Mouse (Mus musculus) intestine, embryonic 15.5 days (tissue): ENCODE measurements around the gene Gm10300. TPM values are rescaled to one million over a fixed set of nuclear protein-coding genes. Genes with fewer than 3 reads are reported as not detected.
A peak's percentile ranks its signal among the peaks of the same experiment; 100 is the strongest.

Source experiments
- ATAC-seq: fragments of 200-750 bp; cut with Nextera tagmentation; 2 replicates; pipeline ENCODE4 v1.8.0; 2017; ENCODE audit warnings: moderate TSS enrichment, moderate library complexity
- H3K27ac ChIP-seq: fragments of 300-500 bp; sonication (generic); 2 replicates; pipeline ENCODE4 v1.5.1; 2015; ENCODE audit warnings: mild to moderate bottlenecking, inconsistent platforms
- H3K27me3 ChIP-seq: fragments of 300-500 bp; sonication (generic); replicated peaks from 2 replicates; pipeline ENCODE4 v1.6.1; 2015; ENCODE audit warnings: inconsistent platforms
- H3K36me3 ChIP-seq: fragments of 300-500 bp; sonication (generic); 2 replicates; pipeline ENCODE4 v1.6.1; 2015; ENCODE audit warnings: inconsistent platforms
- H3K4me1 ChIP-seq: fragments of 300-500 bp; sonication (generic); replicated peaks from 2 replicates; pipeline ENCODE4 v1.6.1; 2015; ENCODE audit warnings: inconsistent platforms
- H3K4me2 ChIP-seq: fragments of 300-500 bp; sonication (generic); replicated peaks from 2 replicates; pipeline ENCODE4 v1.6.1; 2015; ENCODE audit warnings: mild to moderate bottlenecking, inconsistent platforms
- H3K4me3 ChIP-seq: fragments of 300-500 bp; sonication (generic); replicated peaks from 2 replicates; pipeline ENCODE4 v1.5.1; 2015; ENCODE audit warnings: inconsistent platforms
- H3K9ac ChIP-seq: fragments of 300-500 bp; sonication (generic); 2 replicates; pipeline ENCODE4 v1.6.1; 2015; ENCODE audit warnings: inconsistent platforms
- H3K9me3 ChIP-seq: fragments of 300-500 bp; sonication (generic); 2 replicates; pipeline ENCODE4 v1.6.1; 2016; ENCODE audit warnings: inconsistent platforms
- WGBS: fragments of 180-500 bp; shearing (Covaris S2); methylation state at CpG from one replicate; pipeline ENCODE4 v1.1.7; 2015; 5-methylcytosine and 5-hydroxymethylcytosine counted together
- polyA plus RNA-seq: library from polyadenylated mRNA; unstranded; fragments of >200 nt; fragmentation: Nextera tagmentation; extraction: Ambion mirVana; gene quantifications from 2 replicates; pipeline ENCODE4 v1.2.1, GENCODE M21; 2015

The Gm10300 gene
- polyA plus RNA-seq, 1 experiment from 2014 or later: 0.08 TPM

- Histone ChIP-seq H3K4me3 (peak within 1 kb of the TSS; percentile 80), H3K9me3 (no peaks in the 10 kb centered on the region), H3K27ac (peak within 1 kb of the TSS; percentile 73), H3K4me1 (0 out of 2 replicates have a peak, but pooled peaks cover 4% of the 10 kb centered on the region), H3K9ac (peak within 1 kb of the TSS; percentile 82), H3K4me2 (peak within 1 kb of the TSS; percentile 96), H3K36me3 (no peaks in the 10 kb centered on the region), H3K27me3 (no peaks in the 10 kb centered on the region)
- WGBS: 1% methylated on average over 47 of the region's 47 CpGs
- ATAC-seq: peak; percentile 96
Observed at GRCm38 (mm10) chr4:132074933-132075769, 654 bp downstream of the Gm10300 start, which contains the start of gene Epb41. Gene Epb41, minus strand, starts transcription at chr4:132075321.

GRCm38 (mm10) chr4:132075796-132076195 is 1.3 kb downstream of the Gm10300 start:
- H3K4me3 ChIP-seq: no peak overlapping the region
- WGBS: 62% methylated on average over 1 of the region's 1 CpGs
- no peak overlapping the region for H3K9ac ChIP-seq
- peak overlapping the region; percentile 73; the same call in 1 of the 2 replicates for H3K27ac ChIP-seq
- no peaks in the 10 kb centered on the region for H3K9me3 ChIP-seq
- 0 out of 2 replicates have a peak, but pooled peaks cover 4% of the 10 kb centered on the region for H3K4me1 ChIP-seq
- H3K36me3 ChIP-seq: no peaks in the 10 kb centered on the region
- no peak for ATAC-seq
- H3K27me3 ChIP-seq: no peaks in the 10 kb centered on the region
- H3K4me2 ChIP-seq: peak overlapping the region; percentile 96

DNA sequence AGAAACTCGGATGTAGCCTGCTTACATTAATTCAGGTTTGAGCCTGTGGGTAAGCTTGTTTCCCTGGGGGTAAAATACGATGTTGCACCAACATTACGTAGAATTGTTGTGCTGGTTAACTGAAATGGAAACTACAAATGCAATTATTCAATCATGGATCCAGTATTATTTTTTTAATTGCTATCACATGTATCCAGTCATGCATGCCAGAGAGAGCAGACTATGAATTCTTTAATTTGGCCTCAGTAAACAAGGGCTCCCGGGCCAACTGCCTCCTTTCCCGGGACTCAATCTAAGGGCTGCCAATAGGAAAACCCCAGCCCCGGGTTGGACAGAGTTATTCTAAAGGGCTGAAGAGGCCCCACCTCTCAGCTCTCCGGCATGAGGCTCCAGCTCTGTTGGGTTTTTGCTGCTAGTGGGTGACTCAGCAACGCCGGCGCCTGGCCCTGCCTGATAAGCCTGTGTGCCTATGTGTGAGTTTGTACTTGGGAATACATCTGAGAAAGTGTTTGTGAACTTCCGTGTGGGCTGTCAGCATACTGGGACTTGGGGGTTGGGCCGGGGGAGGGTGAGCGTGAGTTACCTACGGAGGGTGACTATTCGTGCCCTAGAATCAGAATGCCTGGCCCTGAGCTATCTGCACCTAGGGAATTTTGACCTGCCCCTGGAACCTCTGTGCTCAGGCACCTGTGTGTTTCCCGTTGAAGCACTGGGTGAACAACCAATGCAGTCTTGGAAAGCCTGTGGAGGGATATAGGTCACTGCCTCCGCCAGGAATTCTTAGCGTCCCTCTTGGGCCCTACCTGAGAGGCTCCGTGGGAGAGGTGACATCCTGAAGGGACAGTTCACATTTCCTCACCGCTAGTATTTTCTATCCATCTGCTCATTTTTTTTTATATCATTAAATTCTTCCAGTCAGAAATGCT is 2.2 kb downstream of the Gm10300 start:
- H3K27ac ChIP-seq: peak overlapping the region; percentile 73
- H3K4me2 ChIP-seq: peak overlapping the region; percentile 38
- H3K9me3 ChIP-seq: no peaks in the 10 kb centered on the region
- H3K9ac ChIP-seq: no peak overlapping the region; the same call in 1 of the 2 replicates
- no peak overlapping the region for H3K4me3 ChIP-seq
- no peaks in the 10 kb centered on the region for H3K27me3 ChIP-seq
- 26% methylated on average over 20 of the region's 20 CpGs for WGBS
- peak; percentile 58 for ATAC-seq
- H3K36me3 ChIP-seq: no peaks in the 10 kb centered on the region
- H3K4me1 ChIP-seq: 0 out of 2 replicates have a peak, but pooled peaks cover 4% of the 10 kb centered on the region

DNA sequence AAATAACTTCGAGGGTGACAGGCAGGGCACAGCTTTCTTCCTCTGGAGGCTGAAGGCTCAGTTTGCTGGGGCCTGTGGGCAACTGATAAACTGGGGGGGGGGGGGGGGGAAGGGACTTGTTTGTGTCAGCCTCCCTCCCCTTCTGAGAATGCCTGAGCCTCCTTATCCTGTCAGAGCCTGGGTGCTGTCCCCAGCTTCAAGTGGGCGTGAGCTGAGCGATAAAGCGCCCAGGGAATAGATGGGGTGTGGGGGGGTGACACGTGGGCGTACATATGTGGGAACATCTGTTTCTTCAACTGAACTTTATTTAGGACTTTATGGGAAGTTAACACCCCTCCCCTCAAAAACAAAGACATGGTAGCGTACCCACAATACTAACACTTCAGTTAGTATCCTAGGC is 2.9 kb downstream of the Gm10300 start:
- no peaks in the 10 kb centered on the region for H3K36me3 ChIP-seq
- peak overlapping the region; percentile 73; the same call in 1 of the 2 replicates for H3K27ac ChIP-seq
- no peak for ATAC-seq
- H3K4me3 ChIP-seq: no peak overlapping the region
- H3K9me3 ChIP-seq: no peaks in the 10 kb centered on the region
- peak overlapping the region; percentile 38; the same call in 1 of the 2 replicates for H3K4me2 ChIP-seq
- H3K9ac ChIP-seq: no peak overlapping the region
- H3K4me1 ChIP-seq: 0 out of 2 replicates have a peak, but pooled peaks cover 4% of the 10 kb centered on the region
- no peaks in the 10 kb centered on the region for H3K27me3 ChIP-seq
- 71% methylated on average over 7 of the region's 7 CpGs for whole genome bisulfite sequencing

DNA sequence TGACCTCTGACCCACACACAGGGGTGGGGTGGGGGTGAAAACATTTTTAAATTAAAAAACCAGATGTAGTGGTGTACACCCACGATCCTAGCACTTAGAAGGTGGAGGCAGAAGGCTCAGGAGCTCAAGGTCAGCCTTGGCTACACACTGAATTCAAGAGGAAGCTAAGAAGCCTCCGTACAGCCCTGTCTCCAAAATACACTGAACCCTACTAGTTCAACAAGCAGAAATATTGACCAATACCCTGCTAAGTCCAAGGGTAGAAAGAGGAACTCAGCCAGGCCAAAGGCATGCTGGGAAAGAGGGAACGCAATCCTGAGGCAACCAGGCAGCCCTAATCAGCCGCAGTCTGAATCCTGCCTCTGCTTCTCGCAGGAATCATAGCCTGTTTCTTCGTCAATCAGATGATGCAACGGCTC is 3.8 kb downstream of the Gm10300 start:
- Histone ChIP-seq H3K27me3 (no peaks in the 10 kb centered on the region), H3K4me1 (0 out of 2 replicates have a peak, but pooled peaks cover 4% of the 10 kb centered on the region), H3K4me3 (no peak overlapping the region), H3K36me3 (no peaks in the 10 kb centered on the region), H3K27ac (no peak overlapping the region), H3K9me3 (no peaks in the 10 kb centered on the region), H3K4me2 (no peak overlapping the region), H3K9ac (no peak overlapping the region)
- 64% methylated on average over 7 of the region's 7 CpGs for WGBS
- ATAC-seq: no peak

DNA sequence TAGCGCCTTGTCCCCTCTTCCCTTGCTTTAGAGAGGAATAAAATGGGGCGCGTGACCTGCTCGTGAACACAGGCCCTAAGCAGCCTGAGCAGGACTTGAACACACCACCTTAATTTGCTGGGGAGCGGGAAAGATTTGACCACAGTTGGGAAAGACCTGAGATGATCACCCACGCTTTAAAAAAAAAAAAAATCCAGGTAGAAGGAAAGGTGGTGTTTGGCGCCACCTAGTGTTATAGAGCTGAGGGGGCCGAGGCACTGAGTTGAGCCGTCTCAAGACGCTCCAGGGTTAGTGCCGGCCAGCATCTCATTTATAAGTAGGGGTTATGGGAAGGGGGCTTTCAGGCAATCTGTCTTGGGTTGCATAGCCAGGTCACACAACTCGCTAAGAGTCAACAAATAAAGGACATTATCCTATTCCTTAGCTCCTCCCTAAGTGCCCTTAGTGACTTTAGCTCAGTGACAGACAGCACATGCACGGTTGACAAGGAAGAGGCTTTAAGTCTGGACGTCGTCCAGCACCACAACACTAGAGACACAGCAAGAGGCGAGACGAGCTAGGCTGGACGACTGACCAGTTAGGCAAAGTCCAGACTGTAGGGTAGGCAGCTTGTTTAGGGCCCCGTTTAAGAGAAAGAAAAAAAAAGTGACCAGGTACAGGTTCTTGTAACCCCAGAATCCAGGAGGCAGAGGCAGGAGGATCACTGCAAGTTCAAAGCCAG is 5.2 kb downstream of the Gm10300 start:
- H3K27me3 ChIP-seq: no peaks in the 10 kb centered on the region
- H3K36me3 ChIP-seq: no peaks in the 10 kb centered on the region
- H3K4me3 ChIP-seq: no peak overlapping the region
- H3K4me2 ChIP-seq: peak overlapping the region; percentile 33; the same call in 1 of the 2 replicates
- H3K4me1 ChIP-seq: no peaks in the 10 kb centered on the region
- 14% methylated on average over 19 of the region's 19 CpGs for WGBS
- no peak overlapping the region for H3K27ac ChIP-seq
- no peaks in the 10 kb centered on the region for H3K9me3 ChIP-seq
- ATAC-seq: no peak
- H3K9ac ChIP-seq: no peak overlapping the region; the same call in 1 of the 2 replicates

GRCm38 (mm10) chr4:132080492-132080983 is 6.0 kb downstream of the Gm10300 start:
- no peak for ATAC-seq
- 51% methylated on average over 4 of the region's 4 CpGs for WGBS
- Histone ChIP-seq H3K9ac (no peak overlapping the region), H3K4me1 (no peaks in the 10 kb centered on the region), H3K36me3 (no peaks in the 10 kb centered on the region), H3K4me2 (no peak overlapping the region), H3K4me3 (no peak overlapping the region), H3K27me3 (no peaks in the 10 kb centered on the region), H3K9me3 (no peaks in the 10 kb centered on the region), H3K27ac (no peak overlapping the region)

- no peaks in the 10 kb centered on the region for H3K36me3 ChIP-seq
- 80% methylated on average over 7 of the region's 7 CpGs for WGBS
Observed at GRCm38 (mm10) chr4:132085114-132085513, 10.6 kb downstream of the Gm10300 start.

DNA sequence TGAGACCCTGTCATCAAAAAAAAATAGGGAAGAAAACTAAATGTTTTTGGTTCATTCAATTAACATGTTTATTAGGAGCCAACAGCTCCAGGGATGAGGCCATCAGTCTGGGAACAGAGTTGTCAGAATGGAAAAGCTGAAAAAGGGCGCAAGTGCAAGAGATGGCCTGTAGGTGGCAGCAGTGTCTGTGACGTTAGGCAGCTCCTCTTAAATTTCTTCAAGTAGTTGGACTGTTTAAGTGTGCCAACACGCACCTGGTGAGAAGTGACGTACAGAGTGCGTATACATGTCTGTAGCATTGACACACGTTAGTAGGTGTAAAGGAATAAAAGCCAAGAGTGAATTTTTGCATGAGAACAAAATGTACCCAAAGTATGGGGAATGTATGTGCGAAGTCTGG is 14.4 kb downstream of the Gm10300 start:
- Histone ChIP-seq H3K36me3 (no peaks in the 10 kb centered on the region), H3K27ac (no peak overlapping the region), H3K4me3 (no peak overlapping the region), H3K4me2 (no peak overlapping the region), H3K9me3 (no peaks in the 10 kb centered on the region), H3K9ac (no peak overlapping the region), H3K4me1 (peaks cover 11% of the 10 kb centered on the region), H3K27me3 (no peaks in the 10 kb centered on the region)
- 18% methylated on average over 7 of the region's 7 CpGs for WGBS
- ATAC-seq: no peak

More at GRCm38 (mm10) chr4:132085114-132085513, 10.6 kb downstream of the Gm10300 start:
- Histone ChIP-seq H3K9me3 (no peaks in the 10 kb centered on the region), H3K4me3 (no peak overlapping the region), H3K9ac (no peak overlapping the region), H3K27me3 (no peaks in the 10 kb centered on the region), H3K4me2 (no peak overlapping the region), H3K4me1 (no peaks in the 10 kb centered on the region), H3K27ac (no peak overlapping the region)
- no peak for ATAC-seq

DNA sequence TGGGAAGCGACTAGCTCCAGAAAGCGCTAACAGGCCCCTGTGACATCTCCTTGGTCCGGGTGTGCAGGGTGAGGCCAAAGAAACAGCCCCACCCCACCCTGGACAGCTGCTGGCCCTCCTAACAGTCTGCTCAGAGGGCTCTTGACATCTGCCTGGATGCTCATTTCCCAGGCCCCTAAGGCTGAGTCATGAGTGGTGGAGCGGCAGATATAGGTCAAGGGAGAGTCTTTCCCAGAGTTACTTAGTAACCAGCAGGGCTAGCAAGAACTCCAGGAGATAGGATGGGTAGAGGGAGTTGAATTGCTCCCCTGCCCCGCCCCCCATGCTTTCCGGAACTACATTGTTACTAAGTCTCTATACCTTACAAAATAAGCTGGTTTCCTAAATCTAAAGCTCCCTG is 18.6 kb downstream of the Gm10300 start:
- H3K36me3 ChIP-seq: no peaks in the 10 kb centered on the region
- WGBS: 51% methylated on average over 6 of the region's 6 CpGs
- no peaks in the 10 kb centered on the region for H3K27me3 ChIP-seq
- peak; percentile 88 for ATAC-seq
- H3K27ac ChIP-seq: peak overlapping the region; percentile 30; the same call in 1 of the 2 replicates
- no peak overlapping the region for H3K4me3 ChIP-seq
- H3K9ac ChIP-seq: no peak overlapping the region
- no peaks in the 10 kb centered on the region for H3K9me3 ChIP-seq
- peaks cover 15% of the 10 kb centered on the region for H3K4me1 ChIP-seq
- no peak overlapping the region for H3K4me2 ChIP-seq

DNA sequence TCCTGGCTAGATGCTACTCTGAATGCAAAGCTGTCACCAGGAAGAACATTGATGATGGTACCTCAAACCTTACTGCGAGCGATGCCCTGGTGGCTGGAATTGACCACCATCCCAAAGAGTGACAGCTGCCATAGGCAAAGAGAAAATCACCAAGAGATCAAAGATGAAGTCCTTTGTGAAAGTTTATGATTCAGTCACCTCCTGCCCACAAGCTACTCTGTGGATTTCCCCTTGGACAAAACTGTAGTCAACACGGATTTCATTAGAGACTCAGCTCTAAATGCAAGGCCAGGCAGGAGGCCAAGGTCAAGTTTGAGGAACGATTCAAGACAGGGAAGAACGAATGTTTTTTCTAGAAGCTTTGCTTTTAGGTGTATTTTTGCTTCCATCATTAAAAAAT is 19.4 kb downstream of the Gm10300 start:
- WGBS: 81% methylated on average over 5 of the region's 5 CpGs
- H3K4me3 ChIP-seq: no peak overlapping the region
- H3K9ac ChIP-seq: no peak overlapping the region
- no peaks in the 10 kb centered on the region for H3K27me3 ChIP-seq
- no peak for ATAC-seq
- no peak overlapping the region for H3K4me2 ChIP-seq
- H3K36me3 ChIP-seq: no peaks in the 10 kb centered on the region
- no peak overlapping the region for H3K27ac ChIP-seq
- no peaks in the 10 kb centered on the region for H3K9me3 ChIP-seq
- peaks cover 15% of the 10 kb centered on the region for H3K4me1 ChIP-seq
